Mouse (Mus musculus) embryonic facial prominence, embryonic 12.5 days (tissue): ENCODE results near the gene Lgmn. TPM values are rescaled to one million over a fixed set of nuclear protein-coding genes. Genes with fewer than 3 reads are reported as not detected.

Experiments
- ATAC-seq: fragments of 200-750 bp; cut with Nextera tagmentation; 2 replicates; pipeline ENCODE4 v1.8.0; 2017; ENCODE audit not compliant: insufficient number of reproducible peaks, insufficient read depth, low FRiP score, low TSS enrichment
- H3K27ac ChIP-seq: fragments of 300-500 bp; sonication (generic); 2 replicates; pipeline ENCODE4 v1.5.1; 2016; ENCODE audit warnings: mild to moderate bottlenecking
- H3K27me3 ChIP-seq: fragments of 300-500 bp; sonication (generic); 2 replicates; pipeline ENCODE4 v1.6.1; 2016; ENCODE audit warnings: mild to moderate bottlenecking, moderate library complexity
- H3K36me3 ChIP-seq: fragments of 300-500 bp; sonication (generic); 2 replicates; pipeline ENCODE4 v1.6.1; 2016; ENCODE audit warnings: mild to moderate bottlenecking
- H3K4me1 ChIP-seq: fragments of 300-500 bp; sonication (generic); 2 replicates; pipeline ENCODE4 v1.6.1; 2016
- H3K4me2 ChIP-seq: fragments of 300-500 bp; sonication (generic); replicated peaks from 2 replicates; pipeline ENCODE4 v1.6.1; 2016; ENCODE audit warnings: mild to moderate bottlenecking, moderate library complexity
- H3K4me3 ChIP-seq: fragments of 300-500 bp; sonication (generic); 2 replicates; pipeline ENCODE4 v1.5.1; 2016; ENCODE audit warnings: mild to moderate bottlenecking
- H3K9ac ChIP-seq: fragments of 300-500 bp; sonication (generic); 2 replicates; pipeline ENCODE4 v1.6.1; 2016; ENCODE audit warnings: mild to moderate bottlenecking, moderate library complexity
- H3K9me3 ChIP-seq: fragments of 300-500 bp; sonication (generic); 2 replicates; pipeline ENCODE4 v1.6.1; 2016; ENCODE audit warnings: mild to moderate bottlenecking, moderate library complexity
- WGBS: fragments of 180-500 bp; shearing (Covaris S2); methylation state at CpG from one replicate; pipeline ENCODE4 v1.1.7; 2016; 5-methylcytosine and 5-hydroxymethylcytosine counted together
- polyA plus RNA-seq: library from polyadenylated mRNA; unstranded; fragments of >200 nt; fragmentation: Nextera tagmentation; extraction: Ambion mirVana; gene quantifications from 2 replicates; pipeline ENCODE4 v1.2.1, GENCODE M21; 2016

Lgmn gene
- polyA plus RNA-seq, 1 experiment from 2014 or later, result 70.6 TPM

GRCm38 (mm10) chr12:102430228-102430627 is 9.4 kb downstream of the Lgmn start:
- H3K27ac ChIP-seq, result no peak overlapping the region
- 0 out of 2 replicates have a peak, but pooled peaks cover 3% of the 10 kb centered on the region for H3K36me3 ChIP-seq
- H3K4me1 ChIP-seq, result 0 out of 2 replicates have a peak, but pooled peaks cover 7% of the 10 kb centered on the region
- 91% methylated on average over 4 of the region's 4 CpGs for WGBS
- no peak for ATAC-seq
- no peaks in the 10 kb centered on the region for H3K27me3 ChIP-seq
- no peak overlapping the region for H3K4me2 ChIP-seq
- no peak overlapping the region for H3K9ac ChIP-seq
- no peak overlapping the region for H3K4me3 ChIP-seq
- peaks cover 4% of the 10 kb centered on the region; the same call in 1 of the 2 replicates for H3K9me3 ChIP-seq

GRCm38 (mm10) chr12:102429656-102430055 is 10.0 kb downstream of the Lgmn start:
- no peak overlapping the region for H3K4me2 ChIP-seq
- H3K27ac ChIP-seq, result no peak overlapping the region
- no peaks in the 10 kb centered on the region for H3K27me3 ChIP-seq
- peaks cover 8% of the 10 kb centered on the region; the same call in 1 of the 2 replicates for H3K4me1 ChIP-seq
- peaks cover 4% of the 10 kb centered on the region; the same call in 1 of the 2 replicates for H3K9me3 ChIP-seq
- no peak overlapping the region for H3K9ac ChIP-seq
- no peak overlapping the region for H3K4me3 ChIP-seq
- H3K36me3 ChIP-seq, result 0 out of 2 replicates have a peak, but pooled peaks cover 3% of the 10 kb centered on the region
- ATAC-seq, result no peak
- over 99% methylated on average over 5 of the region's 5 CpGs for WGBS

- H3K4me1 ChIP-seq, result peaks cover 3% of the 10 kb centered on the region; the same call in 1 of the 2 replicates
- H3K27me3 ChIP-seq, result no peaks in the 10 kb centered on the region
- H3K9ac ChIP-seq, result no peak overlapping the region
- H3K4me2 ChIP-seq, result no peak overlapping the region
- H3K9me3 ChIP-seq, result peaks cover 4% of the 10 kb centered on the region; the same call in 1 of the 2 replicates
- WGBS, result 97% methylated on average over 7 of the region's 7 CpGs
- no peak overlapping the region for H3K27ac ChIP-seq
- H3K36me3 ChIP-seq, result peaks cover 16% of the 10 kb centered on the region
- ATAC-seq, result no peak
- H3K4me3 ChIP-seq, result no peak overlapping the region
Observed at GRCm38 (mm10) chr12:102426285-102426684, 13.3 kb downstream of the Lgmn start.

- H3K9ac ChIP-seq, result no peak overlapping the region
- no peak overlapping the region for H3K4me2 ChIP-seq
- H3K4me1 ChIP-seq, result peaks cover 3% of the 10 kb centered on the region; the same call in 1 of the 2 replicates
- H3K9me3 ChIP-seq, result peaks cover 4% of the 10 kb centered on the region; the same call in 1 of the 2 replicates
- H3K27ac ChIP-seq, result no peak overlapping the region
- H3K27me3 ChIP-seq, result no peaks in the 10 kb centered on the region
- peaks cover 16% of the 10 kb centered on the region for H3K36me3 ChIP-seq
- no peak overlapping the region for H3K4me3 ChIP-seq
- no peak for ATAC-seq
- WGBS, result 54% methylated on average over 4 of the region's 4 CpGs
Observed at GRCm38 (mm10) chr12:102425048-102425578, 14.5 kb downstream of the Lgmn start.

GRCm38 (mm10) chr12:102424456-102424855 is 15.2 kb downstream of the Lgmn start:
- no peak overlapping the region for H3K27ac ChIP-seq
- no peak overlapping the region for H3K4me2 ChIP-seq
- no peak overlapping the region for H3K4me3 ChIP-seq
- no peak overlapping the region for H3K9ac ChIP-seq
- H3K36me3 ChIP-seq, result peaks cover 16% of the 10 kb centered on the region
- H3K4me1 ChIP-seq, result peaks cover 3% of the 10 kb centered on the region; the same call in 1 of the 2 replicates
- ATAC-seq, result no peak
- no peaks in the 10 kb centered on the region for H3K27me3 ChIP-seq
- H3K9me3 ChIP-seq, result peaks cover 4% of the 10 kb centered on the region; the same call in 1 of the 2 replicates
- WGBS, result 73% methylated on average over 2 of the region's 2 CpGs

- Histone ChIP-seq H3K9me3 (peaks cover 4% of the 10 kb centered on the region; the same call in 1 of the 2 replicates), H3K4me3 (no peak overlapping the region), H3K4me1 (peaks cover 3% of the 10 kb centered on the region; the same call in 1 of the 2 replicates), H3K27me3 (no peaks in the 10 kb centered on the region), H3K27ac (no peak overlapping the region), H3K36me3 (peaks cover 16% of the 10 kb centered on the region), H3K9ac (no peak overlapping the region), H3K4me2 (no peak overlapping the region)
- ATAC-seq, result no peak
- 89% methylated on average over 8 of the region's 8 CpGs for WGBS
Observed at GRCm38 (mm10) chr12:102423625-102424024, 16.0 kb downstream of the Lgmn start.

GRCm38 (mm10) chr12:102422623-102423320 is 16.8 kb downstream of the Lgmn start:
- WGBS, result 89% methylated on average over 11 of the region's 11 CpGs
- peaks cover 4% of the 10 kb centered on the region; the same call in 1 of the 2 replicates for H3K9me3 ChIP-seq
- no peak overlapping the region for H3K27ac ChIP-seq
- H3K9ac ChIP-seq, result no peak overlapping the region
- no peak for ATAC-seq
- H3K4me1 ChIP-seq, result peaks cover 3% of the 10 kb centered on the region; the same call in 1 of the 2 replicates
- no peak overlapping the region for H3K4me2 ChIP-seq
- H3K4me3 ChIP-seq, result no peak overlapping the region
- peaks cover 16% of the 10 kb centered on the region for H3K36me3 ChIP-seq
- no peaks in the 10 kb centered on the region for H3K27me3 ChIP-seq

- no peak for ATAC-seq
- H3K27ac ChIP-seq, result no peak overlapping the region
- WGBS, result 84% methylated on average over 6 of the region's 6 CpGs
- H3K4me3 ChIP-seq, result no peak overlapping the region
- H3K27me3 ChIP-seq, result no peaks in the 10 kb centered on the region
- H3K36me3 ChIP-seq, result peaks cover 16% of the 10 kb centered on the region
- no peak overlapping the region for H3K4me2 ChIP-seq
- peaks cover 3% of the 10 kb centered on the region; the same call in 1 of the 2 replicates for H3K4me1 ChIP-seq
- H3K9ac ChIP-seq, result no peak overlapping the region
- H3K9me3 ChIP-seq, result peaks cover 4% of the 10 kb centered on the region; the same call in 1 of the 2 replicates
Observed at GRCm38 (mm10) chr12:102422065-102422464, 17.5 kb downstream of the Lgmn start.

- Histone ChIP-seq H3K4me2 (no peak overlapping the region), H3K27ac (no peak overlapping the region), H3K27me3 (no peaks in the 10 kb centered on the region), H3K4me3 (no peak overlapping the region), H3K4me1 (peaks cover 7% of the 10 kb centered on the region; the same call in 1 of the 2 replicates), H3K9me3 (no peaks in the 10 kb centered on the region), H3K9ac (no peak overlapping the region), H3K36me3 (peaks cover 13% of the 10 kb centered on the region)
- whole genome bisulfite sequencing, result 91% methylated on average over 10 of the region's 10 CpGs
- no peak for ATAC-seq
Observed at GRCm38 (mm10) chr12:102420168-102420890, 19.3 kb downstream of the Lgmn start.

GRCm38 (mm10) chr12:102419544-102419943 is 20.1 kb downstream of the Lgmn start:
- Histone ChIP-seq H3K36me3 (peaks cover 13% of the 10 kb centered on the region), H3K4me3 (no peak overlapping the region), H3K27ac (no peak overlapping the region), H3K27me3 (no peaks in the 10 kb centered on the region), H3K9me3 (no peaks in the 10 kb centered on the region), H3K4me1 (peaks cover 5% of the 10 kb centered on the region; the same call in 1 of the 2 replicates), H3K4me2 (no peak overlapping the region), H3K9ac (no peak overlapping the region)
- no peak for ATAC-seq
- WGBS, result 71% methylated on average over 3 of the region's 3 CpGs

GRCm38 (mm10) chr12:102417701-102418100 is 21.9 kb downstream of the Lgmn start:
- Histone ChIP-seq H3K36me3 (peaks cover 7% of the 10 kb centered on the region), H3K27ac (no peak overlapping the region), H3K4me3 (no peak overlapping the region), H3K9me3 (no peaks in the 10 kb centered on the region), H3K27me3 (no peaks in the 10 kb centered on the region), H3K9ac (no peak overlapping the region), H3K4me1 (0 out of 2 replicates have a peak, but pooled peaks cover 4% of the 10 kb centered on the region), H3K4me2 (no peak overlapping the region)
- no peak for ATAC-seq
- WGBS, result 87% methylated on average over 6 of the region's 6 CpGs
